In the genomic region with DNA sequence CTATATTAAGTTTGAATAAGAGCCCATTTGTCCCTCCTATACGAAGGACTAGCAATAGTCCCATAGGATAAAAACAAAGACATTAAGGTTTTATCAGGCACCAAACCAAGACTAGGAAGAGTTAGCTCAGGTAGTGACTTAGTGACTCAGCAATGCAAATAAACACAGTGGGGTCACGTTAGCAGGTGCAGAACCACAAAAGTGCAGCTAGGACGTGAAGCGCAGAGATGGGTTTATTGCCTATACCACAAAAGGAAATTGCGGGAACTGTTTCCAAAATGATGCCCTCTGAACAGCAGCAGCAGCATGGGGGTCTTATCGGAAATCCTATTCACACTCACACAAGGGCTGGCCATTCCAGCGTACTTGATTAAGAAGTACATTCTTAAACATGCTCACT, we compare ENCODE assay signal across 20 mouse cellular contexts.
"Had no signal": no experiment of that assay in that cellular context is flagged by ENCODE, and none has a peak within 500 bp of the region (broad histone marks: within the 10 kb centered on the region; RNA-seq: fewer than 3 reads in every experiment).

No protein-coding gene starts in this region.

- H3K9ac ChIP-seq: limb, embryonic 13.5 days; liver, embryonic 12.5 days; liver, embryonic 15.5 days; lung, embryonic 15.5 days; midbrain, embryonic 13.5 days had no signal

- H3K4me3 ChIP-seq: layer of hippocampus, adult 2 months; limb, embryonic 10.5 days; limb, embryonic 13.5 days; liver, embryonic 12.5 days; liver, embryonic 15.5 days; lung, embryonic 15.5 days; megakaryocyte, embryonic 14.5 days; midbrain, embryonic 10.5 days; midbrain, embryonic 13.5 days had no signal

- H3K36me3 ChIP-seq: limb, embryonic 10.5 days; limb, embryonic 13.5 days; liver, embryonic 12.5 days; liver, embryonic 15.5 days; lung, embryonic 15.5 days; midbrain, embryonic 10.5 days; midbrain, embryonic 13.5 days had no signal

- DNase-seq: kidney, adult 2 months; kidney, postnatal 25 days; layer of hippocampus, adult 9-11 months; liver; lung, adult 18-20 months; lung, postnatal 10 days; lung, postnatal 36 days; right cerebral cortex, postnatal 14 days; right cerebral cortex, postnatal 4 days had no signal

- H3K9me3 ChIP-seq: limb, embryonic 10.5 days; limb, embryonic 13.5 days; liver, embryonic 12.5 days; liver, embryonic 15.5 days; lung, embryonic 15.5 days; megakaryocyte, embryonic 14.5 days; midbrain, embryonic 10.5 days; midbrain, embryonic 13.5 days had no signal

- H3K27ac ChIP-seq: kidney, postnatal 0 days; layer of hippocampus, adult 2 months; limb, embryonic 10.5 days; limb, embryonic 13.5 days; liver, embryonic 12.5 days; liver, embryonic 15.5 days; lung, embryonic 15.5 days; midbrain, embryonic 10.5 days; midbrain, embryonic 13.5 days had no signal

- ATAC-seq: intestine, postnatal 0 days; liver, embryonic 12.5 days; midbrain, embryonic 13.5 days had no signal

- H3K4me2 ChIP-seq: limb, embryonic 13.5 days; liver, embryonic 12.5 days; liver, embryonic 15.5 days; lung, embryonic 15.5 days; midbrain, embryonic 13.5 days had no signal

- H3K27me3 ChIP-seq: limb, embryonic 13.5 days; liver, embryonic 12.5 days; liver, embryonic 15.5 days; lung, embryonic 15.5 days; megakaryocyte, embryonic 14.5 days; midbrain, embryonic 13.5 days had no signal
